Mouse (Mus musculus) common myeloid progenitor, adult 5-6 weeks (primary cell): ENCODE results near the gene Zfp385c. TPM values are rescaled to one million over a fixed set of nuclear protein-coding genes. Genes with fewer than 3 reads are reported as not detected.

ENCODE experiments used
- total RNA-seq: library from RNA; stranded (forward); fragments of 200-1000, 187-1606 nt; gene quantifications from 2 replicates; pipeline ENCODE4 v1.2.3, GENCODE M21; 2017

Zfp385c gene
- total RNA-seq, 1 experiment from 2014 or later, result not detected

Other genes with a start within 250 kb of the Zfp385c start
- 26.0 and 30.9 TPM in 2 replicates for gene Klhl11, start 219.7 kb downstream of the Zfp385c start, total RNA-seq
- gene Acly, start 164.5 kb downstream of the Zfp385c start, total RNA-seq, result 85.6 and 95.4 TPM in 2 replicates
- 0.05 TPM in 1 of 2 replicates, not detected in the other for gene Ttc25, start 146.8 kb downstream of the Zfp385c start, total RNA-seq
- gene Cnp, start 117.6 kb downstream of the Zfp385c start, total RNA-seq, result 34.8 and 36.4 TPM in 2 replicates
- 14.0 and 16.2 TPM in 2 replicates for gene Nkiras2, start 73.2 kb downstream of the Zfp385c start, total RNA-seq
- 91.4 and 211 TPM in 2 replicates for gene Dnajc7, start 72.3 kb downstream of the Zfp385c start, total RNA-seq
- 23.7 and 25.9 TPM in 2 replicates for gene Dhx58, start 11.8 kb upstream of the Zfp385c start, total RNA-seq
- 30.3 and 35.3 TPM in 2 replicates for gene Kat2a, start 20.0 kb upstream of the Zfp385c start, total RNA-seq
- gene Hspb9, start 21.4 kb upstream of the Zfp385c start, total RNA-seq, result 6.3 TPM in 1 of 2 replicates, not detected in the other
- 75.8 and 87.2 TPM in 2 replicates for gene Rab5c, start 45.8 kb upstream of the Zfp385c start, total RNA-seq
- not detected in 2 replicates for gene Kcnh4, start 67.5 kb upstream of the Zfp385c start, total RNA-seq
- not detected in 2 replicates for gene Hcrt, start 70.5 kb upstream of the Zfp385c start, total RNA-seq
- 2.3 and 4.0 TPM in 2 replicates for gene Ghdc, start 78.5 kb upstream of the Zfp385c start, total RNA-seq
- 49.4 and 64.4 TPM in 2 replicates for gene Stat5b, start 158.3 kb upstream of the Zfp385c start, total RNA-seq
- gene Stat5a, start 166.9 kb upstream of the Zfp385c start, total RNA-seq, result 44.4 and 52.7 TPM in 2 replicates
- gene Stat3, start 247.1 kb upstream of the Zfp385c start, total RNA-seq, result 59.6 and 74.9 TPM in 2 replicates